In genomic region chr1:134708274-134708673, GRCm38 (mm10) we compare ENCODE assay signal across 8 mouse cellular contexts.
DNase-seq lines count a peak whose midpoint lies in the region; ATAC-seq and TF ChIP-seq lines count a peak whose summit lies in the region.

No protein-coding gene starts in this region.

- H3K27me3 ChIP-seq in kidney, embryonic 15.5 days, result peaks cover 41% of the 10 kb centered on the region
- H3K27me3 ChIP-seq in embryonic facial prominence, embryonic 11.5 days (ENCODE audit: control insufficient read depth, insufficient read depth, low read length), result peaks cover 41% of the 10 kb centered on the region
- peaks cover 17% of the 10 kb centered on the region; the same call in 1 of the 2 replicates for H3K27me3 ChIP-seq in hindbrain, embryonic 15.5 days
- peaks cover 8% of the 10 kb centered on the region; the same call in 1 of the 2 replicates for H3K27me3 ChIP-seq in midbrain, embryonic 16.5 days (ENCODE audit: control insufficient read depth, insufficient read depth, low read depth, low read length)

- no peaks in the 10 kb centered on the region for H3K9me3 ChIP-seq in kidney, embryonic 15.5 days (replicated peaks)
- H3K9me3 ChIP-seq in embryonic facial prominence, embryonic 11.5 days (replicated peaks; ENCODE audit: control insufficient read depth, low read length), result no peaks in the 10 kb centered on the region
- H3K9me3 ChIP-seq in hindbrain, embryonic 15.5 days, result no peaks in the 10 kb centered on the region
- no peaks in the 10 kb centered on the region for H3K9me3 ChIP-seq in midbrain, embryonic 16.5 days (replicated peaks; ENCODE audit: control insufficient read depth, low read length, poor library complexity, severe bottlenecking)

- peak overlapping the region; percentile 98 for H3K4me2 ChIP-seq in kidney, embryonic 15.5 days
- peak overlapping the region; percentile 98 for H3K4me2 ChIP-seq in embryonic facial prominence, embryonic 11.5 days (ENCODE audit: low read depth, low read length)
- H3K4me2 ChIP-seq in hindbrain, embryonic 15.5 days, result peak overlapping the region; percentile 98
- H3K4me2 ChIP-seq in midbrain, embryonic 16.5 days (ENCODE audit: low read length), result peak overlapping the region; percentile 98

- no peak; the same call in 1 of the 2 replicates for ATAC-seq in kidney, embryonic 15.5 days (replicated peaks; ENCODE audit: low FRiP score)
- no peak for ATAC-seq in embryonic facial prominence, embryonic 11.5 days (replicated peaks; ENCODE audit: insufficient number of reproducible peaks, low FRiP score, low TSS enrichment, low read depth)
- ATAC-seq in hindbrain, embryonic 15.5 days (ENCODE audit: low FRiP score, low read depth), result 0 out of 2 replicates have a peak, but pooled peaks have one; percentile 2
- ATAC-seq in midbrain, embryonic 16.5 days, result peak; percentile 19

- TF ChIP-seq CTCF in layer of hippocampus, adult 2 months (conservative IDR thresholded peaks at IDR 0.05), result no peak

- H3K9ac ChIP-seq in kidney, embryonic 15.5 days, result peak overlapping the region; percentile 69; the same call in 1 of the 2 replicates
- H3K9ac ChIP-seq in embryonic facial prominence, embryonic 11.5 days (replicated peaks; ENCODE audit: low read length), result peak overlapping the region; percentile 63; the same call in 1 of the 2 replicates
- H3K9ac ChIP-seq in hindbrain, embryonic 15.5 days, result peak overlapping the region; percentile 56
- H3K9ac ChIP-seq in midbrain, embryonic 16.5 days (ENCODE audit: low read depth, low read length), result no peak overlapping the region

- H3K27ac ChIP-seq in kidney, embryonic 15.5 days, result peak overlapping the region; percentile 61
- no peak overlapping the region for H3K27ac ChIP-seq in embryonic facial prominence, embryonic 11.5 days (replicated peaks; ENCODE audit: low read depth, low read length)
- no peak overlapping the region for H3K27ac ChIP-seq in hindbrain, embryonic 15.5 days (replicated peaks)
- no peak overlapping the region for H3K27ac ChIP-seq in midbrain, embryonic 16.5 days (ENCODE audit: low read length)
- H3K27ac ChIP-seq in layer of hippocampus, adult 2 months, result no peak overlapping the region

- no peaks in the 10 kb centered on the region for H3K36me3 ChIP-seq in kidney, embryonic 15.5 days
- H3K36me3 ChIP-seq in embryonic facial prominence, embryonic 11.5 days (replicated peaks; ENCODE audit: control insufficient read depth, insufficient read depth, low read depth, low read length), result no peaks in the 10 kb centered on the region
- no peaks in the 10 kb centered on the region for H3K36me3 ChIP-seq in hindbrain, embryonic 15.5 days
- H3K36me3 ChIP-seq in midbrain, embryonic 16.5 days (ENCODE audit: control insufficient read depth, insufficient read depth, low read length), result no peaks in the 10 kb centered on the region

- peaks cover 52% of the 10 kb centered on the region for H3K4me1 ChIP-seq in kidney, embryonic 15.5 days
- H3K4me1 ChIP-seq in embryonic facial prominence, embryonic 11.5 days (ENCODE audit: control insufficient read depth, insufficient read depth, low read length), result no peaks in the 10 kb centered on the region; the same call in 1 of the 2 replicates
- H3K4me1 ChIP-seq in hindbrain, embryonic 15.5 days (replicated peaks), result peaks cover 31% of the 10 kb centered on the region
- H3K4me1 ChIP-seq in midbrain, embryonic 16.5 days (ENCODE audit: control insufficient read depth, insufficient read depth, low read length), result peaks cover 13% of the 10 kb centered on the region

- no peak for DNase-seq in kidney, postnatal 25 days
- DNase-seq in embryonic facial prominence, embryonic 11.5 days (ENCODE audit: low spot score), result no peak
- no peak for DNase-seq in retina, postnatal 1 day
- DNase-seq in left cerebral cortex, adult 8-10 months (ENCODE audit: low spot score in 2 of 2), result no peak
- no peak for DNase-seq in layer of hippocampus, adult 2 months (ENCODE audit: low spot score in 2 of 2)

- 11% methylated on average over 8 of the region's 8 CpGs for WGBS in kidney, embryonic 15.5 days
- 3% methylated on average over 8 of the region's 8 CpGs for WGBS in embryonic facial prominence, embryonic 11.5 days
- WGBS in hindbrain, embryonic 15.5 days, result 13% methylated on average over 8 of the region's 8 CpGs
- 11% methylated on average over 8 of the region's 8 CpGs for WGBS in midbrain, embryonic 16.5 days

- peak overlapping the region; percentile 57 for H3K4me3 ChIP-seq in kidney, embryonic 15.5 days (replicated peaks)
- peak overlapping the region; percentile 49 for H3K4me3 ChIP-seq in embryonic facial prominence, embryonic 11.5 days (ENCODE audit: low read depth, low read length)
- peak overlapping the region; percentile 57 for H3K4me3 ChIP-seq in hindbrain, embryonic 15.5 days
- peak overlapping the region; percentile 64 for H3K4me3 ChIP-seq in midbrain, embryonic 16.5 days (ENCODE audit: low read depth, low read length)
- H3K4me3 ChIP-seq in layer of hippocampus, adult 2 months, result no peak overlapping the region

Comparison
In these comparisons a context has a peak if more than half of its experiments do, and no peak if none do; other contexts are left out.
1. ATAC-seq: peak in hindbrain, embryonic 15.5 days (single experiment) and midbrain, embryonic 16.5 days (single experiment); none in kidney, embryonic 15.5 days (single experiment) and embryonic facial prominence, embryonic 11.5 days (single experiment).
2. Peak in every context shown above with its lines, with median percentiles within 50 percentile points of each other: H3K4me2 ChIP-seq.